Mouse (Mus musculus) liver, embryonic 11.5 days (tissue): ENCODE data around the gene Vezf1. TPM values are rescaled to one million over a fixed set of nuclear protein-coding genes. Genes with fewer than 3 reads are reported as not detected.

Experiments used
- ATAC-seq: fragments of 200-750 bp; cut with Nextera tagmentation; replicated peaks from 2 replicates; pipeline ENCODE4 v1.8.0; 2017; ENCODE audit warnings: moderate number of reproducible peaks, mild to moderate bottlenecking, moderate TSS enrichment, moderate library complexity; ENCODE audit not compliant: low FRiP score
- DNase-seq: peaks from one replicate; pipeline ENCODE4 v3.0.0-alpha.2; 2017; ENCODE audit warnings: low spot score
- H3K27ac ChIP-seq: fragments of 300-500 bp; sonication (generic); 2 replicates; pipeline ENCODE4 v1.5.1; 2014; ENCODE audit warnings: mild to moderate bottlenecking, low read depth, low read length, control low read depth
- H3K27me3 ChIP-seq: fragments of 300-500 bp; sonication (generic); replicated peaks from 2 replicates; pipeline ENCODE4 v1.6.1; 2014; ENCODE audit warnings: low read length, mixed read lengths; ENCODE audit not compliant: control insufficient read depth, insufficient read depth
- H3K36me3 ChIP-seq: fragments of 300-500 bp; sonication (generic); 2 replicates; pipeline ENCODE4 v1.6.1; 2014; ENCODE audit warnings: mild to moderate bottlenecking, low read length, moderate library complexity, mixed read lengths; ENCODE audit not compliant: control insufficient read depth, insufficient read depth
- H3K4me1 ChIP-seq: fragments of 300-500 bp; sonication (generic); replicated peaks from 2 replicates; pipeline ENCODE4 v1.6.1; 2014; ENCODE audit warnings: low read length, mixed read lengths; ENCODE audit not compliant: control insufficient read depth, insufficient read depth
- H3K4me2 ChIP-seq: fragments of 300-500 bp; sonication (generic); 2 replicates; pipeline ENCODE4 v1.6.1; 2014; ENCODE audit warnings: mild to moderate bottlenecking, control low read depth, moderate library complexity
- H3K4me3 ChIP-seq: fragments of 300-500 bp; sonication (generic); 2 replicates; pipeline ENCODE4 v1.5.1; 2014; ENCODE audit warnings: low read depth, low read length, control low read depth
- H3K9ac ChIP-seq: fragments of 300-500 bp; sonication (generic); 2 replicates; pipeline ENCODE4 v1.6.1; 2014; ENCODE audit warnings: low read depth, low read length, control low read depth
- H3K9me3 ChIP-seq: fragments of 300-500 bp; sonication (generic); 2 replicates; pipeline ENCODE4 v1.6.1; 2016; ENCODE audit warnings: low read length, inconsistent platforms, mixed read lengths; ENCODE audit not compliant: control insufficient read depth
- WGBS: fragments of 180-500 bp; shearing (Covaris S2); extraction: QIAGEN DNeasy Blood & Tissue Kit; methylation state at CpG from one replicate; pipeline ENCODE4 v1.1.7; 2014; 5-methylcytosine and 5-hydroxymethylcytosine counted together
- polyA plus RNA-seq: library from polyadenylated mRNA; unstranded; fragments of >200 nt; fragmentation: Nextera tagmentation; extraction: Ambion mirVana; gene quantifications from 2 replicates; pipeline ENCODE4 v1.2.1, GENCODE M21; 2014

Vezf1 gene
- polyA plus RNA-seq, 1 experiment from 2014 or later = 21.7 TPM

GRCm38 (mm10) chr11:88047871-88048531 is 20.1 kb upstream of the Vezf1 start:
- Histone ChIP-seq H3K9me3 (no peaks in the 10 kb centered on the region), H3K4me2 (peak overlapping the region; percentile 92), H3K9ac (peak overlapping the region; percentile 100), H3K36me3 (peaks cover 17% of the 10 kb centered on the region), H3K4me1 (peaks cover 17% of the 10 kb centered on the region), H3K4me3 (peak overlapping the region; percentile 91), H3K27ac (peak overlapping the region; percentile 100), H3K27me3 (no peaks in the 10 kb centered on the region)
- ATAC-seq (peak; percentile 63), DNase-seq (peak; percentile 74)
- under 1% methylated on average over 76 of the region's 76 CpGs for WGBS

GRCm38 (mm10) chr11:88048961-88049670 is 19.0 kb upstream of the Vezf1 start:
- Histone ChIP-seq H3K9ac (peak overlapping the region; percentile 100), H3K4me3 (peak overlapping the region; percentile 91), H3K36me3 (peaks cover 17% of the 10 kb centered on the region), H3K9me3 (no peaks in the 10 kb centered on the region), H3K4me2 (peak overlapping the region; percentile 92), H3K27me3 (no peaks in the 10 kb centered on the region), H3K27ac (peak overlapping the region; percentile 100; the same call in 1 of the 2 replicates), H3K4me1 (peaks cover 17% of the 10 kb centered on the region)
- no peak for DNase-seq
- WGBS = 19% methylated on average over 26 of the region's 26 CpGs
- no peak for ATAC-seq

DNA sequence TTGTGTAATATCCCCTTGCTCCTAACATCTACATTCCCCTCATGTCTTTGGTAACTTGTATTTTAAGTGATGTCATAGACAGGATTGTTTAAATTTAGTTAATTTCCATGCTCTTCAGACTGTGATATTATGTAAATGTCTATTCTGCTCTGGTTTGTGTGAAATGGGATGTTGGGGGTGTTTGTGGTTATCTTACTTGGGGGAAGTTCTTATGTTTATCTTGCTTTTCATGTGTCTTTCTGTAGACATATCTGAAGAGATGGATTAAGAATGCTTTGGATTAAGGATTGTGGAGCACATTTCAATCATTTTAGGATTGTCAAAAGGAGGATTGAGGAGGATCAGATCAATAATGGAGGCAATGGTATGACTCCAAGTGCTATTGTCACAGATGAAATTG is 18.3 kb upstream of the Vezf1 start:
- Histone ChIP-seq H3K27me3 (no peaks in the 10 kb centered on the region), H3K36me3 (peaks cover 17% of the 10 kb centered on the region), H3K27ac (no peak overlapping the region), H3K4me3 (peak overlapping the region; percentile 91), H3K4me2 (peak overlapping the region; percentile 92), H3K9me3 (no peaks in the 10 kb centered on the region), H3K9ac (no peak overlapping the region), H3K4me1 (peaks cover 17% of the 10 kb centered on the region)
- ATAC-seq (no peak), DNase-seq (no peak)

DNA sequence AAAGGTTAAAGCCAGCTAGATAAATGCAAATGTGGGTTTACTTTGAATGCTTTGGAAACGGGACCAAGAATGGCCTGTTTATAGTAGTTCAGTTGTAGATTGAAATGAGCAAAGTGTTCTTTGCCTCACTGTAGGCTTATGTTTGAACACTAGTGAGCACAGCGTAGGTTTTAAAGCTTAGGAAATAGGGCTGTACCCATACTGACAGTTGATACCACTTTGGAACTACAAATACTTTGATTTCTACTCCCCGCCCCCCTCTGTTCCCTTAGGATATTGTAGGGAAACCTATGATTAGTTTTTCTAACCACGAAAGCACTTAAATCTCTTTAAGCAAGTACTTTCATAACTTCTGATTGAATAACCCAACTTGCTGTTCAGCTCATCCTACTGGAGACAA is 15.4 kb upstream of the Vezf1 start:
- H3K36me3 ChIP-seq = peaks cover 17% of the 10 kb centered on the region
- H3K4me1 ChIP-seq = peaks cover 10% of the 10 kb centered on the region

GRCm38 (mm10) chr11:88053821-88054220 is 14.3 kb upstream of the Vezf1 start:
- no peak overlapping the region for H3K27ac ChIP-seq
- no peak overlapping the region for H3K9ac ChIP-seq
- WGBS = 59% methylated on average over 3 of the region's 3 CpGs

More for the DNA sequence above, 15.4 kb upstream of the Vezf1 start:
- no peak for DNase-seq
- WGBS = 86% methylated on average over 4 of the region's 4 CpGs
- ATAC-seq = no peak
- H3K4me3 ChIP-seq = no peak overlapping the region
- H3K27ac ChIP-seq = no peak overlapping the region; the same call in 1 of the 2 replicates
- H3K27me3 ChIP-seq = no peaks in the 10 kb centered on the region
- no peaks in the 10 kb centered on the region for H3K9me3 ChIP-seq
- H3K9ac ChIP-seq = no peak overlapping the region
- no peak overlapping the region for H3K4me2 ChIP-seq

DNA sequence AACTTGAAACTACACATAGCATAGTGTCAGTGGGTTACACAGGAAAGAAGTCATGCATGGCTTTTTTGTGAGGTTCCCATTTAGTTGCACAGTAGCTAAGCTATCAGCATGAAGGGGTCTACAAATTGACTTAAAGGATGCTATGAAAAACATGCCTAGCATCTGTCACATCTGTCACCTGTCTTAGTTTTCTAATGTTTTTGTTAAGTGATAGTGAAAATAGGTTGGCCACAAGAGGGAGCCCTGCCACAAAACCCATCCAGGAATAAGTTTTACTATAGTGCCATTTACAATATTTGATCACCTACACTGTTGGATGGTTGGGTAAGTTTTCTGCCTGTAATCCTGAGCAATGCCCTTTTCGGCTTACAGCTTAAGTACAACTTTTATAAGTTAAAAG is 13.5 kb upstream of the Vezf1 start:
- Histone ChIP-seq H3K4me1 (peaks cover 7% of the 10 kb centered on the region), H3K27ac (no peak overlapping the region), H3K36me3 (peaks cover 13% of the 10 kb centered on the region), H3K9ac (no peak overlapping the region), H3K4me2 (no peak overlapping the region), H3K27me3 (no peaks in the 10 kb centered on the region), H3K4me3 (no peak overlapping the region), H3K9me3 (no peaks in the 10 kb centered on the region)
- DNase-seq = no peak
- peak; percentile 41; the same call in 1 of the 2 replicates for ATAC-seq
- 79% methylated on average over 1 of the region's 1 CpGs for WGBS

More at GRCm38 (mm10) chr11:88053821-88054220, 14.3 kb upstream of the Vezf1 start:
- Histone ChIP-seq H3K27me3 (no peaks in the 10 kb centered on the region), H3K36me3 (peaks cover 17% of the 10 kb centered on the region), H3K4me3 (no peak overlapping the region), H3K4me2 (no peak overlapping the region), H3K4me1 (peaks cover 10% of the 10 kb centered on the region), H3K9me3 (no peaks in the 10 kb centered on the region)
- DNase-seq = no peak
- no peak for ATAC-seq

GRCm38 (mm10) chr11:88055777-88056176 is 12.3 kb upstream of the Vezf1 start:
- DNase-seq (no peak), ATAC-seq (no peak)
- H3K9ac ChIP-seq = no peak overlapping the region
- no peak overlapping the region for H3K4me2 ChIP-seq
- H3K36me3 ChIP-seq = peaks cover 6% of the 10 kb centered on the region
- H3K27ac ChIP-seq = no peak overlapping the region
- no peaks in the 10 kb centered on the region for H3K9me3 ChIP-seq
- no peaks in the 10 kb centered on the region for H3K27me3 ChIP-seq
- no peaks in the 10 kb centered on the region; the same call in 1 of the 2 replicates for H3K4me1 ChIP-seq
- H3K4me3 ChIP-seq = no peak overlapping the region
- WGBS = 79% methylated on average over 2 of the region's 2 CpGs

DNA sequence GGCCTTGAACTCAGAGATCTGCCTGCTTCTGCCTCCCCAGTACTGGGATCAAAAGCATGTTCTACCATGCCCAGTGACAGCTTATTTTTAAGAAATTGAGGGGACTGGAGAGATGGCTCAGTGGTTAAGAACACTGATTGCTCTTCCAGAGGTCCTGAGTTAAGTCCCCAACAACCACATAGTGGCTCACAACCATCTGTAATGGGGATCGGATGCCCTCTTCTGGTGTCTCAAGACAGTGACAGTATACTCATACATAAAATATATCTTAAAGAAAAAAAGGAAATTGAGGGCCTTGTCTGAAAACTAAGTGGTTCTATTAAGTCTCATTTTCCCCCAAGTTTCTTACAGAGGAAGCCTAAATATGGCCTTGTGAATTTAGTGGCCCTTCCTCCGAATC is 10.3 kb upstream of the Vezf1 start:
- no peak for DNase-seq
- H3K4me3 ChIP-seq = no peak overlapping the region
- no peaks in the 10 kb centered on the region for H3K27me3 ChIP-seq
- no peak overlapping the region for H3K27ac ChIP-seq
- no peaks in the 10 kb centered on the region for H3K9me3 ChIP-seq
- H3K4me1 ChIP-seq = no peaks in the 10 kb centered on the region
- no peak overlapping the region for H3K4me2 ChIP-seq
- 67% methylated on average over 2 of the region's 2 CpGs for WGBS
- no peak overlapping the region for H3K9ac ChIP-seq
- no peaks in the 10 kb centered on the region for H3K36me3 ChIP-seq
- no peak for ATAC-seq

GRCm38 (mm10) chr11:88059141-88059540 is 8.9 kb upstream of the Vezf1 start:
- Histone ChIP-seq H3K9ac (no peak overlapping the region), H3K27ac (no peak overlapping the region), H3K36me3 (no peaks in the 10 kb centered on the region), H3K4me1 (no peaks in the 10 kb centered on the region), H3K9me3 (no peaks in the 10 kb centered on the region), H3K27me3 (no peaks in the 10 kb centered on the region), H3K4me3 (no peak overlapping the region), H3K4me2 (no peak overlapping the region)
- WGBS = 47% methylated on average over 2 of the region's 2 CpGs
- ATAC-seq (peak; percentile 77), DNase-seq (no peak)
